Mouse (Mus musculus): ENCODE measurements around the gene Card9.

Gene Card9

GRCm38 (mm10) chr2:26372396-26372795 lies 11.7 kb upstream of the Card9 start:
- TF ChIP-seq POU5F1 (IDR thresholded peaks at IDR 0.05; ENCODE audit: borderline replicate concordance, low read length) = no peak
- TF ChIP-seq CTCF (conservative IDR thresholded peaks at IDR 0.05; ENCODE audit: low read length) = no peak
- TF ChIP-seq NANOG (IDR thresholded peaks at IDR 0.05; ENCODE audit: borderline replicate concordance, low read length) = no peak
- no peaks in the 10 kb centered on the region for H3K4me1 ChIP-seq (replicated peaks; ENCODE audit: low read depth, low read length)
- no peaks in the 10 kb centered on the region for H3K27me3 ChIP-seq (ENCODE audit: insufficient read depth, low read length)
- no peak overlapping the region for H3K4me3 ChIP-seq (replicated peaks; ENCODE audit: low read length)
- no peaks in the 10 kb centered on the region for H3K9me3 ChIP-seq (ENCODE audit: low read length)
- H3K36me3 ChIP-seq (ENCODE audit: insufficient read depth, low read length) = peaks cover 100% of the 10 kb centered on the region

- Histone ChIP-seq H3K27me3 (ENCODE audit: insufficient read depth, low read length) (no peaks in the 10 kb centered on the region), H3K4me1 (replicated peaks; ENCODE audit: low read depth, low read length) (0 out of 2 replicates have a peak, but pooled peaks cover 4% of the 10 kb centered on the region), H3K9me3 (ENCODE audit: low read length) (no peaks in the 10 kb centered on the region), H3K4me3 (replicated peaks; ENCODE audit: low read length) (no peak overlapping the region), H3K36me3 (ENCODE audit: insufficient read depth, low read length) (peaks cover 100% of the 10 kb centered on the region)
- TF ChIP-seq NANOG (IDR thresholded peaks at IDR 0.05; ENCODE audit: borderline replicate concordance, low read length) = no peak
- no peak for TF ChIP-seq POU5F1 (IDR thresholded peaks at IDR 0.05; ENCODE audit: borderline replicate concordance, low read length)
- no peak for TF ChIP-seq CTCF (conservative IDR thresholded peaks at IDR 0.05; ENCODE audit: low read length)
Measured at GRCm38 (mm10) chr2:26368572-26368971, 7.9 kb upstream of the Card9 start.

GRCm38 (mm10) chr2:26367911-26368310 lies 7.2 kb upstream of the Card9 start:
- H3K4me3 ChIP-seq (replicated peaks; ENCODE audit: low read length) = no peak overlapping the region
- H3K27me3 ChIP-seq (ENCODE audit: insufficient read depth, low read length) = no peaks in the 10 kb centered on the region
- H3K9me3 ChIP-seq (ENCODE audit: low read length) = no peaks in the 10 kb centered on the region
- no peak for TF ChIP-seq POU5F1 (IDR thresholded peaks at IDR 0.05; ENCODE audit: borderline replicate concordance, low read length)
- TF ChIP-seq CTCF (conservative IDR thresholded peaks at IDR 0.05; ENCODE audit: low read length) = no peak
- no peak for TF ChIP-seq NANOG (IDR thresholded peaks at IDR 0.05; ENCODE audit: borderline replicate concordance, low read length)
- peaks cover 100% of the 10 kb centered on the region for H3K36me3 ChIP-seq (ENCODE audit: insufficient read depth, low read length)
- 0 out of 2 replicates have a peak, but pooled peaks cover 4% of the 10 kb centered on the region for H3K4me1 ChIP-seq (replicated peaks; ENCODE audit: low read depth, low read length)

- Histone ChIP-seq H3K27me3 (ENCODE audit: insufficient read depth, low read length) (no peaks in the 10 kb centered on the region), H3K9me3 (ENCODE audit: low read length) (no peaks in the 10 kb centered on the region), H3K36me3 (ENCODE audit: insufficient read depth, low read length) (peaks cover 87% of the 10 kb centered on the region), H3K4me3 (replicated peaks; ENCODE audit: low read length) (no peak overlapping the region), H3K4me1 (replicated peaks; ENCODE audit: low read depth, low read length) (peaks cover 14% of the 10 kb centered on the region; the same call in 1 of the 2 replicates)
- TF ChIP-seq POU5F1 (IDR thresholded peaks at IDR 0.05; ENCODE audit: borderline replicate concordance, low read length) (no peak), NANOG (IDR thresholded peaks at IDR 0.05; ENCODE audit: borderline replicate concordance, low read length) (no peak)
Measured at GRCm38 (mm10) chr2:26364738-26365465, 4.2 kb upstream of the Card9 start.

- Histone ChIP-seq H3K9me3 (ENCODE audit: low read length) (no peaks in the 10 kb centered on the region), H3K36me3 (ENCODE audit: insufficient read depth, low read length) (peaks cover 73% of the 10 kb centered on the region), H3K4me3 (replicated peaks; ENCODE audit: low read length) (no peak overlapping the region), H3K27me3 (ENCODE audit: insufficient read depth, low read length) (peaks cover 3% of the 10 kb centered on the region; the same call in 1 of the 2 replicates), H3K4me1 (replicated peaks; ENCODE audit: low read depth, low read length) (peaks cover 14% of the 10 kb centered on the region; the same call in 1 of the 2 replicates)
- no peak for TF ChIP-seq CTCF (conservative IDR thresholded peaks at IDR 0.05; ENCODE audit: low read length)
- no peak for TF ChIP-seq NANOG (IDR thresholded peaks at IDR 0.05; ENCODE audit: borderline replicate concordance, low read length)
- TF ChIP-seq POU5F1 (IDR thresholded peaks at IDR 0.05; ENCODE audit: borderline replicate concordance, low read length) = no peak
Measured at GRCm38 (mm10) chr2:26363481-26363880, 2.8 kb upstream of the Card9 start.

GRCm38 (mm10) chr2:26362991-26363390 lies 2.3 kb upstream of the Card9 start:
- Histone ChIP-seq H3K4me3 (replicated peaks; ENCODE audit: low read length) (no peak overlapping the region), H3K27me3 (ENCODE audit: insufficient read depth, low read length) (peaks cover 8% of the 10 kb centered on the region; the same call in 1 of the 2 replicates), H3K9me3 (ENCODE audit: low read length) (no peaks in the 10 kb centered on the region), H3K4me1 (replicated peaks; ENCODE audit: low read depth, low read length) (peaks cover 18% of the 10 kb centered on the region), H3K36me3 (ENCODE audit: insufficient read depth, low read length) (peaks cover 68% of the 10 kb centered on the region)
- TF ChIP-seq NANOG (IDR thresholded peaks at IDR 0.05; ENCODE audit: borderline replicate concordance, low read length) (no peak), POU5F1 (IDR thresholded peaks at IDR 0.05; ENCODE audit: borderline replicate concordance, low read length) (no peak), CTCF (conservative IDR thresholded peaks at IDR 0.05; ENCODE audit: low read length) (no peak)

- Histone ChIP-seq H3K4me3 (replicated peaks; ENCODE audit: low read length) (no peak overlapping the region), H3K9me3 (ENCODE audit: low read length) (no peaks in the 10 kb centered on the region), H3K27me3 (ENCODE audit: insufficient read depth, low read length) (peaks cover 12% of the 10 kb centered on the region; the same call in 1 of the 2 replicates), H3K4me1 (replicated peaks; ENCODE audit: low read depth, low read length) (peaks cover 35% of the 10 kb centered on the region), H3K36me3 (ENCODE audit: insufficient read depth, low read length) (peaks cover 38% of the 10 kb centered on the region)
- no peak for TF ChIP-seq NANOG (IDR thresholded peaks at IDR 0.05; ENCODE audit: borderline replicate concordance, low read length)
Measured at GRCm38 (mm10) chr2:26359983-26360382, 735 bp downstream of the Card9 start.

GRCm38 (mm10) chr2:26358667-26359320 lies 1.9 kb downstream of the Card9 start:
- H3K4me3 ChIP-seq (replicated peaks; ENCODE audit: low read length) = no peak overlapping the region
- H3K27me3 ChIP-seq (ENCODE audit: insufficient read depth, low read length) = peaks cover 12% of the 10 kb centered on the region; the same call in 1 of the 2 replicates
- TF ChIP-seq POU5F1 (IDR thresholded peaks at IDR 0.05; ENCODE audit: borderline replicate concordance, low read length) (no peak), NANOG (IDR thresholded peaks at IDR 0.05; ENCODE audit: borderline replicate concordance, low read length) (no peak), CTCF (conservative IDR thresholded peaks at IDR 0.05; ENCODE audit: low read length) (no peak)
- no peaks in the 10 kb centered on the region for H3K9me3 ChIP-seq (ENCODE audit: low read length)
- peaks cover 34% of the 10 kb centered on the region for H3K4me1 ChIP-seq (replicated peaks; ENCODE audit: low read depth, low read length)
- peaks cover 28% of the 10 kb centered on the region for H3K36me3 ChIP-seq (ENCODE audit: insufficient read depth, low read length)

Measured in E14TG2a.4 (cell line).